Mouse (Mus musculus): ENCODE data around the gene Krt42.
A peak's percentile ranks its signal among the peaks of the same experiment; 100 is the strongest.
"Not testable (repeated sequence)": the region's sequence is repeated elsewhere in the genome, so short reads cannot be mapped to it uniquely, and the experiment has no call there.

Krt42 gene

DNA sequence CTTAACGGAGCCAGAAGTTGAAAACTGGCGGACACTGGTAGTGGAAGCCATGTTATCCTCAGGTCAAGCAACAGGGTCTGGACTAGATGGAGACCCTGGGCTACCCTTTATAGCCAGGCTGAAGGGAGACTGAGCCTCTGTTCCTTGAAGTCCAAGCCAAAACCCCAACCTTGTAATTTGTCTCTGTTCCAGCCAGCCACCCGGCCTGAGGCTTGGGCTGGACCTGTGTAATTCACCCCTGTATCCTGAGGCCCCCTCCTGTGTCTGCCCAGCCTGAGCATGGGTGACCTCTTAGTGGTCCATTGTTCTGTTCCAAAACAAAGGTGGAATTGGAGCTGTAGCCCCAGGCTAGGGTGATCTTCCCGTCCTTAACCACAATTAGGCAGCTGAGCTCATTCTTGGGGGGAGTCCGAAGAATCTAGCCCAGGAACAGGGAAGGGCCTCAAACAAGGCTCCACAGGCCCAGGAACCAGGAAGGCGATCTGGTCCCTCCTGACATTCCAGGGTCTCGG, at the start of gene Krt42:
Krt42 (minus strand) TSS at position 51 of the 512 bp plus-strand sequence.
- DNase-seq (ENCODE audit: low read depth, low spot score), result no peak

DNA sequence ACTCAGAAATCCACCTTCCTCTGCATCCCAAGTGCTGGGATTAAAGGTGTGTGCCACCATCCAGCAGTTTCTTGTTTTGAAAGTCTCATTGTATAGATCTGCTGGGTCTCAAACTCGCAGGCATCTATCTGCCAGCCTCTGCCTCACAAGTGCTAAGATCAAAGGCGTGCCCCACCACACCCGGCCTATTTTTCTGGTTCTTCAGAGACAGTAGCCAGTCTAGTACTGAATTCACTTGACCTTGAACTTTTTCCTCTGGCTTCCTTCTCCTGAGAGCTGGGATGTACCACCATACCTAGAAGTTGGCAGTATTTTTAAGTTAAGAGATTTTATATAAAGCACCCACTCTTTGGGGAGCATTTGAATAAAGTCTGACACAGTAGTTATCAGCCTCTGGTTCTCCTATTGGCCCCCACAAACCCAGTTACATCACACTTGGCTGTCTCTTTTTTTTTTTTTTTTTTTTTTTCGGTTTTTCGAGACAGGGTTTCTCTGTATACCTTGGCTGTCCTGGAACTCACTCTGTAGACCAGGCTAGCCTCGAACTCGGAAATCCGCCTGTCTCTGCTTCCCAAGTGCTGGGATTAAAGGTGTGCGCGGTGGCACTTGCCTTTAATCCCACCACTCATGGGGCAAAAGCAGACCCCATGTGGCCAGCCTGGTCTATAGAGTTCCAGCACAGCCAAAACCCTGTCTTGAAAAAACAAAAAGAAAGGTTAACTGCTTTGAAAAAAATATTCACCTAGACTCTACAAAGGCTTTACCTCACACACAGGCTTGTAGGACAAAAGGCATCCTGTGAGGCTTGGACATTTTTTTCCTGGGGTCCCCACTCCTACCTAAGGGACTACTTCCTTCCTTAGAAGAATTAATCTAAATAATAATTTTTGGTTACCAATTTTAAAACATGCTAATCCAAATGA, 49.1 kb upstream of the Krt42 start:
- no peak for DNase-seq (ENCODE audit: low read depth, low spot score)

DNA sequence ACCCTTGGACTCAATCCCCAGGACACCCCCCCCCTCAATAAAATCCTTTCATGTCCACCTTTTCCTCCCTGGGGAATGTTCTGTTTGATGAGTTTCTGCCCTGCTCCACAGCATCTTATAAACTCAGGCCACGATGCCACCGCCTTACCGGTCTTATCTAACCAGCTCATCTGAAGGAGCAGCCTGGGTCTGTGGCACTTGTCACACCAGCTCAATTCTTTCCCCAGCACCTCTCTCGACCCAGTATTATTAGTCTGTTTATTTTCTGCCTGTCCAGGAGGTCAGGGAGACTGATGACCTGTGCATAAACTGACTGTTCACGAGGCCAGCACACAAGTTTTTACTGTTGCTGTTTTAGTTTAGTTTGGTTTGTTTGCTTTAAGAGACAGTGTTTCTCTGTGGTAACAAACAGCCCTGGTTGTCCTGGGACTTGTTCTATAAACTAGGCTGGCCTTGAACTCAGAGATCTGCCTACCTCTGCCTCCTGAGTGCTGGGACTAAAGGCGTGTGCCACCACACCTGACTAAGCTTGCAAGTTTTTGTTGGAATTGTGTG, 48.2 kb upstream of the Krt42 start:
- DNase-seq (ENCODE audit: low read depth, low spot score), result no peak

DNA sequence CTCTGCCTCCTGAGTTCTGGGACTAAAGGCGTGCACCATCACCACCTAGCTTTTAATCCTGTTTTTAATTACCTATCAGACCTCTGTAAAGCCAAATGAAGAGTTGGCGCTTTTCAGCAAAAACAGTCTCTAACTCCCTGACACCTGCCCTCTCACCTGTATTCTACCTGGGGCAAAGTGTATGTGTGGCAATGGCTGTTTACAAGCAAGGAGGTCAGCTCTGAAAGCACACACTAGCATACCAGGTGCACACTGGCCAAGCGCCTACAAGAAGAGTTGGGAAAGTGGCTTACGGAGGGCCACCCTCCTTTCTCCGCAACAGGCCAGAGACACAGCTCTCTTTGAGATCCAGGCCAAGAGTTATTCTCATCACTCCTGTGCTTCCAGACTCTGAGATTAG, 45.8 kb upstream of the Krt42 start:
- DNase-seq (ENCODE audit: low read depth, low spot score), result no peak

DNA sequence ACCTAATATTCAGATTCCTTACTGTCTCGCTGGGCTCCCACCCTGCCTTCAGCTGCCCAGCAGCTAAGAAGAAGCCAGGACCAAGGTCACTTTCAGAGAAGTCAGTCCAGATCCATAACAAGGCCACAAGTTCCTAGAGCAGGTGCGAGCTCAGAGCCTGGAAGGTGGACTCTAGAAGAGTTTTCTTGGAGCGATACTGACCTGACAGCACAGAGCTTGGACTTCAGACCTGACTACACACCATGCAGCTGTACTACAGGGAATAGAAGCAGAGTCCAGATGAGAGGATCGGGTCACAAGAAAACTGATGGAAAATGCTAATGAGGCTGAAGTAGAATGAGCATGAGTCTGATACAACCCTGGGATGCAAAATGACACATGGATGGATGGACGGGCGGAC, 43.8 kb upstream of the Krt42 start:
- DNase-seq (ENCODE audit: low read depth, low spot score), result no peak

DNA sequence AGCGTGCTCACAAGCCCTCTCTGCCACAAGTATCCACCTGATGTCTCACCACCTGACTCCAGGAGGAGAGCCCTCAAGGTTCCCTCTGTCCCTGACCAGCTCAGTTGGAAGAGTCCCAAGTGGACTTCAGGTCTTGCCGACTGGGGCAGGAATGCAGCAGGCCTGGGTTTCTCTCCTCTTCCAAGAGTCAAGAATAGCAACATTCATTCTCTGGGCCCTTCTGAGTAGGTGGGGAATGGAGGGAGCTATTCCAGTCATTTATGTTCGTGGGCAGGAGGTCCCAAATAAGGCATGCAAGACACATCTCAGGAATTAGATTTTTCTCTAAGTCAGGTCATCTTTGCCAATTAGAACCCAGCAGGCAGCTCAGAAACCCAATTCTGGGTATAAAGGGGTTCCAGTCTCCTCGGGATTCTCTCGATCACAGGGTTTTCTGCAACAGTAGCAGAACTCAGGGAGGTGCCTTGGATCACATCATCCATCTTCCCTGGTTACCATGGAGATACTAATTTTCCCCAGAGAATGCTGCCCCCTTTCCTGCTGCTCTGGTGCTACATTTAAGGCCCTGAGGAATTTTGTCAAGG, 42.5 kb upstream of the Krt42 start:
- DNase-seq (ENCODE audit: low read depth, low spot score), result no peak

DNA sequence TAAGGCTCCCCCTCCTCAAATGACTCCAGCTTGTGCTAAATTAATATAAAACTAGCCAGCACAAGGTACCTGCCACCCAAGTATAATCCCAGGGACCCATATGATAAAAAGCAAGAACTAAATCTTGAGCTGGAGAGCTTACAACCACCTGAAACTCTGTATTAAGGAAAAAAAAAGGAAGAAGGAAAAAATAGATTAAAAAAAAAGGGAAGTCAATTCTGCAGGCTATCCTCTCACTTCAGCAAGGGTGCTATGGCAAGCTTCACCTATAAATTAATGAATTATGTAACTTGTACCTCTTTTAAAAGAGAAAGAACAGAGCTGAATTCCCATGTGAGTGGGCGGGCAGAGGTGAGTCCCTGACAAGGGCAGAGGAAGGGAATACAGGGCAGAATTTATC, 42.0 kb upstream of the Krt42 start:
- DNase-seq (ENCODE audit: low read depth, low spot score), result no peak

DNA sequence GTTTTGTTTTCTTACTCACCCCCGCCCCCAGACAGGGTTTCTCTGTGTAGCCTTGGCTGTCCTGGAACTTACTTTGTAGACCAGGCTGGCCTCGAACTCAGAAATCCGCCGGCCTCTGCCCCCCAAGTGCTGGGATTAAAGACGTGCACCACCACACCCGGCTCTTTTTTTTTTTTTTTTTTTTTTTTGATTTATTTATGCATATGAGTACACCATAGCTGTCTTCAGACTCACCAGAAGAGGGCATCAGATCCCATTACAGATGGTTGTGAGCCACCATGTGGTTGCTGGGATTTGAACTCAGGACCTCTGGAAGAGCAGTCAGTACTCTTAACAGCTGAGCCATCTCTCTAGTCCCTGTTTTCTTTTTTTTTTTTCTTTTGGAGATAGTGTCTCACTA, 39.0 kb upstream of the Krt42 start:
- DNase-seq (ENCODE audit: low read depth, low spot score), result not testable (repeated sequence)

DNA sequence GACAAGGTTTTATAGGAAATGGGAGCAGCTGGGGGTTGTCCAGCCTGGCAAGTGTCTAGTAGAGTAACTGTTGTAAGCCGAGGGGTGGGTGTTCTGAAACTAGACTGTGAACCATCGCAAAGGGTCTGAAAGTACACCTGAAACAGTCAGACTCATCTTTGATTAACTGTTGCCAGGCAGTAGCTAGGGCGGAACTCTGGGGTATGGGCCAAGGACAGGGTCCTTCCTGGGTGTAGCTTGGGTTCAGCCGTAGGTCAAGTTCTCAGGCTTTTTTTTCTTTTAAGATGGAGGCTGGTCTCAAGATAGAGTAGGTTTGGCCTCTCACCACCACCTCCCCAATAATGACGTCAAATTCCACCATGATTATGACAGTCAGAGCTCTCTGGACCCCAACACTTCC, 38.2 kb upstream of the Krt42 start:
- DNase-seq (ENCODE audit: low read depth, low spot score), result no peak

DNA sequence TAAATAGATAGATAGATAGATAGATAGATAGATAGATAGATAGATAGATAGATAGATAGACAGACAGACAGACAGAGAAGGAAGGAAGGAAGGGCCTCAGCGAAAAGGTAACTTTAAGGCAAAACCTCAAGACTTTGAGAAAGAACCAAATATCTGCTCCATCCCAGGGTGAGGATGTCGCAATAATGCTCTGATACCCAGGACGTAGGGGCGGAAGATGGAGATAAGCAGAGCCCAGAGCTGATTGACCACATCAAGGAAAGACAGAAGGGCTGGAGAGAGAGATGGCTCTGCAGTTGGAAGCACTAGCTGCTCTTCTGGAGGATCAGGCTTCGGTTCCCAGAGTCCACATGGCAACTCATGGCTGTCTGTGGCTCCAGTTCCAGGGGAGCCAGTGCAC, 31.6 kb upstream of the Krt42 start:
- DNase-seq (ENCODE audit: low read depth, low spot score), result no peak

DNA sequence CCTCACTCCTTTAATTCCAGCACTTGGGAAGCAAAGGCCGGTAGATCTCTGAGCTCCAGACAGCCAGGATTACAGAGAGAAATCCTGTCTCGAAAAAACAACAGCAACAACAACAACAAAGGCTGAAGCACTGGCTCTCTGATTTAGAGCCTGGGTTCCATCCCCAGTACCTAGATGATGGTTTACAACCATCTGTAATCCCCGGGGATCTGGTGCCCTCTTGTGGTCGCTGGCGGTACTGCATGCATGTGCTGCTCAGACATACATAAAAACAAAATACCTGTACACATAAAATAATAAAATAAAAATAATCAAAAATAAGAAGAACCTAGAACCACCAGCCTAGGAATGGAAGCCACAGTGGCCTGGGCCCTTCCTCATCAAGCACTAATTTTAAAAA, 30.6 kb upstream of the Krt42 start:
- DNase-seq (ENCODE audit: low read depth, low spot score), result no peak

DNA sequence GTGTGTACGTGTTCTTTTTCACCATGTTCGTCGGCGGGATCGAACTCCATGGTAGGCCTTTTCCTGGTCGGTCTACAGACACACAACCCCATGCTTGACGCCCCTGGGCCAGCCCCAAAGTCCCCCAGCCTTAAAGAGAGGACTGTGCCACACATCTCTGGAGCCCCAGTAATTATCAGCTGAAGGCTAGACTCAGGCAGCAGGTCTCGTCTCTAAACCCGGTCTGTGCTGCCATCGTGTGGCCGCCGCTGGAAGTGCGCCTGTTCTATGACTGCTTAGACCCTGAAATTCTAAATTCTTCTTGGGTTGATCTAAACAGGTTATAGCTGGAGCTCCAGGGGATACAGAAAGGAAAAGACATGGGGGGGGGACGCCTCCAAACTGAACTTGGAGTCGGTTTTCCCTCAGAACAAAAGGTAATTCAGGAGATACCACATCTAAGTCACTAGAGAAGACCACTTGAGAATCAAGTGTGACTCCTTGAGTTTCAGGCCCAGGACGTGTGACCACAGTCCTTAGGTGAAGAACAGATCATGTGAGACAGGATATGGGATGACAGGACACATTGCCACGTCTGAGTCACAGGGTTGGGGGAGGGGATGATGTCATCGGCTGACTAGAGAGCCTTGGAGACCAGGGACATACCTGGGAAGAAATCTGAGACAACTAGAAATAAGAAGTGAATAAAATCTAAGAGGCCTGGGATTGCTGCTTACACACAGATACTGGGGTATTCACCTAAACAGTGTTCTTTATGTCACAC, 28.8 kb upstream of the Krt42 start:
- DNase-seq (ENCODE audit: low read depth, low spot score), result no peak

DNA sequence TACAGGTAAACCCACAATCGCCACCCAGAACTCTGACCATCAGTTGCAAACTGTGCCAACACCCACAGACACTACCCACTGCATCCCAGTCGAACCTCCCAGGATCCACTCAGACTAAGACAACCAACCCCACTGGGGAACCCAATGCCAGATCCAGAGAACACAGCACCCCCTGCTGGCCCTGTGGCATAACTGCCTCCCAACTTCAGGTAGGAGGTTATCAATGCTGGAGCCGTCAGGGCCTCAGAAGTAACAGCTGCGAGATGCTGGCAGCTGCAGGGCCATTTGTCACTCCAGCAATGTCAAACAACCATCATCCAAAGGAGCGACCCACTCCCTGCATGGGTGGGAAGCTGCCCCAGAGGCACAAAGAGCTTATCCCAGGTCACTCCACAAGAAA, 28.1 kb upstream of the Krt42 start:
- no peak for DNase-seq (ENCODE audit: low read depth, low spot score)

DNA sequence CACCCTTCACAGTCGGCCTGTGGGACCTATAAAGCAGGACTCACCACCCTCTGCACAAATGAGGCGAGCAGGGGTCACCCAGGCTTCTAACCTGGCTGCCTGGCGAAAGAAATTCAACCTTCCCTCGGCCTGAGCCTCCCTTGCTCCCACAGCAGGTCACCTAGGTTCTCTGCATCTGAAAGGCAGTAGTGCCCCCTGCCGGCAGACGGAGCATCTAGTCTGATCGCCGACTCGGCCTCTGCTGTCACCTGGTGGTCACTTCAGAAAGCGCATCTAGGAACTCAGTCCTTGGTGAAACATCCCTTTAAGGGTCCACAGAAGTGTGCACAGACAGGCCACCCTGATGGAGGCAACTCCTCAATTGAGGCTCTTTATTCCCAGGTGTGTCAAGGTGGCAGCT, 25.6 kb upstream of the Krt42 start:
- peak; percentile 89 for DNase-seq (ENCODE audit: low read depth, low spot score)

DNA sequence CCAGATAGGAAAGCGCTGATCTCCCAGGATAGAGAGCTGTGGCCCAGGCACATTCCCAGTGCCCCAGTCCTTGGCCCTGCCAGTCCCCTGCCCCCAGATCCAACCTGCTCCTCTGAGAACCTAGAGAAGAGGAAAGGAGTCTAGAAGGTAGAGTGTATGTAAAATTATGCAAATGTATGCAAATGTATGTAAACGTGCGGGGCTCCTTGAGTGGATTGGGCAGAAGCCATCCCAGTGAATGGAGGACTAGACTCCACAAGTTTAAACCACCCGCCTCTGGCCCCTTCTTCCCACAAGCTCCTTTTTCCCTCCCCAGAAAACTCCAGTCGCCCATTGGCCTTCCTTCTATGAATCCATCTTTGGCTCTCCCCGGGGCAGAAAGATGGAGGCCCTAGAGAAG, 23.2 kb upstream of the Krt42 start:
- DNase-seq (ENCODE audit: low read depth, low spot score), result no peak

DNA sequence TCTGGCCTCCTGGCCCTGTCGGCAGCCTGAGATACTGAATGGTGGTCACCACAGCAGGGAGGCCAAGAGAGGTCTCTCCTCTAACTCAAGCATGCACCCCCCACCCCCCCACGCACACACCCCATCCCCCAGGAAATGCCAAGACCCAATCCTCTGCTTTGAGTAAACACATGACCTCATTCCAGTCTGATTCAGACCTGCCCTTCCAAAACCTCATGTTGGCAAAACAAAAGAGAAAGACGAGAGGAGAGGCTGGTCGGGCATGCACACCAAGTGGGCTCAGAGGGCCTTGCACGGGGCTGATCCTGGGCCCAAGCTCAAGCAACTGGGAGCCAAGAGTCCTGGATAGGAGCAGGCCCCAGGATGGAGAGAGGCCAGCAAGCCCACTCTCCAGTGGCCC, 20.6 kb upstream of the Krt42 start:
- no peak for DNase-seq (ENCODE audit: low read depth, low spot score)

DNA sequence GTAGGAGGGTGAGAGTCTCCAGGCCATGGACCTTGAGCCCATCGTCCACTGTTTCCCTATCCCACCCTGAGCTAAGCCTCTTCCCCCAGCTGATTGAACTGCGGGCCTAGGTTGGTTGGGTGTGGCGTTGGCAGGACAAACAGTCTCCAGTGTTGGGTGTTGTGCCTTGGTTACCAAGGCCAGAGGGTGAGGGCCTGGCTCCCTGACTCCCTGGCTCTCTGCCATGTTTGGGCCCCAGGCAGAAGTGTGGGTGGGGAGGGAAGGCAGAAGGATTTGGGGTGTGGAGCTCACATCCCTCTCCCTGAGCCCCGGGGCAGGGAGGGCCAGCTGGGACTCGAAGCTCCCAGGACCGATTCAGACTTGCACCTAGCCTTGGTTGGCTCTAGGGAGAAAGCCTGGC, 19.3 kb upstream of the Krt42 start:
- no peak for DNase-seq (ENCODE audit: low read depth, low spot score)

DNA sequence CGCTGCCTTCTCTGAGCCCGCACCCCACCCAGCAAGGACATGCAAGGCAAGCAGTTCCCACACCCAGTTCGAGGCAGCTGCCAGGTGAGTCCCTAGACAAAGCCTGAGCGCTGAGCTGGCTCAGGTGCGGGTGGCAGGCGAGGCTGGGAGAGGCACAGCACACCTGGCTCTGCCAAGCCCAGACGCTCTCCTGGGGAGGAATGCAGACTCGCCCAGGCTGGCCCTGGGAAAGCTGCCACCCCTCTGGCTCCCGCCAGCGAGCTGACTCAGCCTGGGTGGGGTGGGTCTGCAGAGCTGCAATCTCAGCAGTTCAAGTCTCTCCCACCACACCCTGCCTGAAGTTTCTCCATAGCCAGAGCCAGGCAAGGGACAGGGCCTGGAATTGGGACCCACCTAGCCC, 17.4 kb upstream of the Krt42 start:
- DNase-seq (ENCODE audit: low read depth, low spot score), result no peak

DNA sequence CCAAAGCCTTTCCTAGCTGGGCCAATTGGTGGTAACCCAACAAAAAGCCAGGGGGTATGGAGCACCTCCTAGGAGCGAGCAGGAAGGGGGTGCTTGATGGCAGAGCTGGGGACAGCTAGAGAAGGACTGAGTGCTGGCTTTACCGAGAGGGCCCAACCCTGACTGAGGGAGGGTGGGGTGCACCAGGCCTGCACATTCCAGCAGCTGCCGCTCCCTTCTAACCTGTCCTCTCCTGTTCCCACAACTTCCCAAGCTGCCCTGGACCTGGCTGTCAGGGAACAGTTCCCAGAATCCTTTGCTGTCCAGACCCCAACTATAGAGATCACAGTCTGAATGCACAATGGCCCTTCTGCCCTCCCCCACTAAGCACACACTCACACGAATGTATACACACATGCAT, 15.3 kb upstream of the Krt42 start:
- no peak for DNase-seq (ENCODE audit: low read depth, low spot score)

DNA sequence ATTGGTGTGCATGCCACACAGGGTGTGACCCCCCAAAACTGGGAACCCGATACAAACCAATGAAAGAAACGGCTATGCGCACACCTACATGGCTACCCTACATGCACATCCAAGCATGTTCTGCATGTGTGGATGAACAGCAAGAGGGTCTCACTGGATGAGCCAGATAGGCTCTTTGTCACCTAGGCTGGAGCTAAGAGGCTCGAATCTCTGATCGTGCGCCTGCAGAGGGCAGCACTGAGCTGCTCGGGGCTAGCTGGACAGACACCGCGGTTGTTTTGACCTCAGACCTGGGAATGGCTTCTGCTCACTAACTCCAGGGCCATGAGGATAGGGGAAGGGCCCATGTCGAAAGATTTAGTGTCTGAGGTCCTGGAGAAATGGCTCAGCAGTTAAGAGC, 12.9 kb upstream of the Krt42 start:
- DNase-seq (ENCODE audit: low read depth, low spot score), result no peak

DNA sequence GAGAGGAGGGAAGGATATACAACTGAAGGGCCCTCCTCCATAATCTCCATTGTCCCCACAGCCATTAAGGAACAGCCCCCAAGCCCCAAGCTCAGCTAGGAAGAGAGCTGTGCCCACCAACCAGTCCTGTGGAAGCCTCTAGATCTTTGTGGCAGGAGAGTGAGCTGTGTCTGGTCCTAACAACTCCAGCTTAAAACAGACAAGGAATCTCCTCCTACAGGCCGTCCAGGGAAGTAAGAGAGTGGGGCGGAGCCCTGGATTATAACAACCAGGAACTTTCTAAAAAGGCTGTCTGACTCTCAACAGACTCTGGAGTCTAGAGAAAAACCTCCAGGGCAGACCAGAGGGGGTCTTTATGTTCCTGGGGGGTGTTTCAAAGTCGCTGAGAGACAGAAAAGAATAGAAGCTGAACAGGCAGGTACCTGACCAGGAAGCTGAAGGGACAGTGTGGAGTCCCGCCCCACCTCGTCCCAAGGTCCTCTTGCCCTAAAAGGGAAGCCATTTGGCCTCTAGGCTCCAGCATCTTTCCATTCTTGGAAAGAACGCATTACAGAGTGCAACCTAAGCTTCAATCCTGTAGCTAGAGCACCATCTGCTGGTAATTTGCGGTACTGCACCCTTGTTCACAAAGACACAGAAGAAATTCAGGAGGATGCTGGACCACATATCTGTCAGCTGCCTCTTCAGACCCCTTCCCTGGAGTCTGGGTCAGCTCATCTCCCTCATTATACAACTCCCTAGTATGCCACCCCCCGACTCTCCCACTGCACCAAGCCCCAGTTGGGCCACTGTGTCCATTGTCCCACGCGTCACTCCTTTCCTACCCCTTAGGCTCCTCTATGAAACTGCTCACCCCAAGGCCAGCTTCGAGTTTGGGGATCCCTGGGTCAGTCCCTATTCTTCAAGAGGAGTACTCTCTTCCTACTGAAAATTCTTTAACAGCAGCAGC, 12.2 kb upstream of the Krt42 start:
- no peak for DNase-seq (ENCODE audit: low read depth, low spot score)

All from WW6 (cell line).